Mouse (Mus musculus) hindbrain, embryonic 14.5 days (tissue): ENCODE measurements around the gene Cotl1. TPM values are rescaled to one million over a fixed set of nuclear protein-coding genes. Genes with fewer than 3 reads are reported as not detected.
A peak's percentile ranks its signal among the peaks of the same experiment; 100 is the strongest.

Experiments
- ATAC-seq: fragments of 200-750 bp; cut with Nextera tagmentation; 2 replicates; pipeline ENCODE4 v1.8.0; 2017; ENCODE audit warnings: moderate number of reproducible peaks, mild to moderate bottlenecking, moderate TSS enrichment, moderate library complexity; ENCODE audit not compliant: low FRiP score
- DNase-seq: peaks from one replicate; pipeline ENCODE4 v3.0.0-alpha.2; 2015; ENCODE audit warnings: low spot score
- H3K27ac ChIP-seq: fragments of 300-500 bp; sonication (generic); 2 replicates; pipeline ENCODE4 v1.5.1; 2014; ENCODE audit warnings: mild to moderate bottlenecking, moderate library complexity
- H3K27me3 ChIP-seq: fragments of 300-500 bp; sonication (generic); 2 replicates; pipeline ENCODE4 v1.6.1; 2014; ENCODE audit warnings: mild to moderate bottlenecking, low read length, mixed read lengths; ENCODE audit not compliant: control insufficient read depth, insufficient read depth
- H3K36me3 ChIP-seq: fragments of 300-500 bp; sonication (generic); replicated peaks from 2 replicates; pipeline ENCODE4 v1.6.1; 2014; ENCODE audit not compliant: control insufficient read depth, insufficient read depth
- H3K4me1 ChIP-seq: fragments of 300-500 bp; sonication (generic); replicated peaks from 2 replicates; pipeline ENCODE4 v1.6.1; 2014; ENCODE audit warnings: antibody characterized with exemption, low read length, mixed read lengths; ENCODE audit not compliant: control insufficient read depth, insufficient read depth
- H3K4me2 ChIP-seq: fragments of 300-500 bp; sonication (generic); replicated peaks from 2 replicates; pipeline ENCODE4 v1.6.1; 2014; ENCODE audit warnings: mild to moderate bottlenecking, moderate library complexity
- H3K4me3 ChIP-seq: fragments of 300-500 bp; sonication (generic); replicated peaks from 2 replicates; pipeline ENCODE4 v1.5.1; 2014; ENCODE audit warnings: mild to moderate bottlenecking, low read length
- H3K9ac ChIP-seq: fragments of 300-500 bp; sonication (generic); 2 replicates; pipeline ENCODE4 v1.6.1; 2014
- H3K9me3 ChIP-seq: fragments of 300-500 bp; sonication (generic); 2 replicates; pipeline ENCODE4 v1.6.1; 2016; ENCODE audit warnings: low read length; ENCODE audit not compliant: control insufficient read depth
- WGBS: fragments of 180-500 bp; shearing (Covaris S2); extraction: QIAGEN DNeasy Blood & Tissue Kit; methylation state at CpG from one replicate; pipeline ENCODE4 v1.1.7; 2014; 5-methylcytosine and 5-hydroxymethylcytosine counted together
- polyA plus RNA-seq: library from polyadenylated mRNA; unstranded; fragments of >200 nt; fragmentation: Nextera tagmentation; extraction: Ambion mirVana; gene quantifications from 2 replicates; pipeline ENCODE4 v1.2.1, GENCODE M21; 2014

Gene Cotl1
- polyA plus RNA-seq, 1 experiment from 2014 or later = 238 TPM

DNA sequence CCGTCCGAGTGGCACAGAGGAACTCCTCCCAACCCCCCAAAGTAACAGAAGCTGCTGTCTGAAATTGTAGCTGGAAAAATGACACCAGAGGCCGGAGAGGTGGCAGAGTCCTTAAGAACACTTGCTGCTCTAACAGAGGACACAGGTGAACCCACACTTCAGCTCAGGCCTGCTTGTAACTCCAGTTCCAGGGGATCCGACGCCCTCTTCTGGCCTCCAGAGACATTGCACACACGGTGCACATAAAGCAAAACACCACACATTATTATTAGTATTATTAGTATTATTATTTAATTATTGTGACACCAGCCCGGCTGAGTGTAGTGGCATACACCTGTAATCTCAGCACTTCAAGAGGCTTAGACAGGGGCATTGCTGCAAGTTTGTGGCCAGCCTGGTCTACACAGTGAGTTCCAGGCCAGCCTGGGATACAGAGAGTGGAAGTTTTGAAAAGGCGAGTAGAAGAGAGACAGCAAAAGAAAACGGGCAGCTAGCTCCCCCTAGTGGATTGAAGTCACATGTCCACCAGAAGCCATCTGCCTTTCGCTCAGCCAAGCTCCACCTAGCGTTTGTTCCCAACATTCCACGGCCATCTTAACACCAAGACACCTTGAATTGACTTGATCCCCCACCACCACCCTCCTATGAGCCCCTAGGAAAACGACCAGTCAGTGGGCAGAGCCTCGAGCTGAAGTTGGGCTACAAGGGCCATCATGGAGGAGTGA lies 61.2 kb downstream of the Cotl1 start:
- H3K4me3 ChIP-seq = peak overlapping the region; percentile 54; the same call in 1 of the 2 replicates
- peak overlapping the region; percentile 45; the same call in 1 of the 2 replicates for H3K9ac ChIP-seq
- H3K4me2 ChIP-seq = peak overlapping the region; percentile 70
- H3K27me3 ChIP-seq = no peaks in the 10 kb centered on the region
- no peaks in the 10 kb centered on the region for H3K36me3 ChIP-seq
- peaks cover 17% of the 10 kb centered on the region for H3K4me1 ChIP-seq
- whole genome bisulfite sequencing = 26% methylated on average over 14 of the region's 14 CpGs
- ATAC-seq (no peak; the same call in 1 of the 2 replicates), DNase-seq (peak; percentile 91)
- H3K27ac ChIP-seq = peak overlapping the region; percentile 72; the same call in 1 of the 2 replicates
- no peaks in the 10 kb centered on the region for H3K9me3 ChIP-seq

DNA sequence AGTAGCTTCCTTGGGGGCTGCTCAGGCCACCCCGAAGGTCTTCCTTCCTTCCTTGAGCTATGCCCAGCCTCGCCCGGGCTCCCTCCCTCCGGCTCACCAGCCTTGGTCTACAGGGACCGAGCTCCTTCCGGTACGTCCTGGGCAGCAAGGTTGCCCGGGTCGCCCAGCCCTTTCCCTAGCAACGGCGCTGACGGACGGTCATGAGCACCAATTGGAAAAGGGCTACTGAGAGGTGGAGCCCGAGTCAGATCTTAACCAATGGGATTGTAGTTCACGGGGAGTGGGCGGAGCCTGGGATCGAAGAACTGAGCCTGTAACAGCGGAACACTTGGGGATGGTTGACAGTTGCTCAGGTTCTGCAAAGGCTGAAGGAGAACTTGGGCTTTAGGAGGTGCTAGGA lies 62.1 kb downstream of the Cotl1 start, which contains the start of gene Tldc1:
Gene Tldc1 (minus strand): TSS at position 154 of the 400 bp plus-strand sequence.
- Histone ChIP-seq H3K9ac (peak within 1 kb of the TSS; percentile 76), H3K4me1 (peaks cover 17% of the 10 kb centered on the region), H3K27ac (peak within 1 kb of the TSS; percentile 83), H3K27me3 (no peaks in the 10 kb centered on the region), H3K4me3 (peak within 1 kb of the TSS; percentile 54), H3K4me2 (peak within 1 kb of the TSS; percentile 70), H3K9me3 (no peaks in the 10 kb centered on the region), H3K36me3 (no peaks in the 10 kb centered on the region)
- ATAC-seq (peak; percentile 96), DNase-seq (peak; percentile 99)
- under 1% methylated on average over 18 of the region's 18 CpGs for WGBS

DNA sequence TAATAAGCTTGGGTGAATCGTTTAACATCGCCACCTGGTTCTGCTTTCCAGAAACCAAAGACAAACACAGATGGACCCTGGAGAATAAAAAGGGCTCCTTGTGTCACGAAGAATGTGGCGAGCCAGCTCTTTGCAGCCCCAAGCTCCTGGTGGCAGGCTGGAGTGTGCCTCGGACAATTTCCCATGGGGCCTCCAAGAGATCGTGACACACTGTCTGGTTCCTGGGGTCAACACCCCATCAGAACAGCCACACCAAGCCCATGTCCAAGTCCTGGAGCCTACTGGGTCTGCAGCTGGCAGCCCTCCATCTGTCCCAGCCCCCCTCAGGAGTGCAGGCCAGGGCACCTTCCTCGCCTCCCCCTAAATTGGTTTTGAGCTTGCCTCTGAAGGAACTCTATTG lies 62.6 kb downstream of the Cotl1 start:
- H3K4me3 ChIP-seq = peak overlapping the region; percentile 54
- peak overlapping the region; percentile 76 for H3K9ac ChIP-seq
- H3K36me3 ChIP-seq = no peaks in the 10 kb centered on the region
- peaks cover 17% of the 10 kb centered on the region for H3K4me1 ChIP-seq
- H3K9me3 ChIP-seq = no peaks in the 10 kb centered on the region
- WGBS = 11% methylated on average over 7 of the region's 7 CpGs
- DNase-seq (no peak), ATAC-seq (no peak; the same call in 1 of the 2 replicates)
- H3K27ac ChIP-seq = peak overlapping the region; percentile 83
- H3K27me3 ChIP-seq = no peaks in the 10 kb centered on the region
- H3K4me2 ChIP-seq = peak overlapping the region; percentile 70

DNA sequence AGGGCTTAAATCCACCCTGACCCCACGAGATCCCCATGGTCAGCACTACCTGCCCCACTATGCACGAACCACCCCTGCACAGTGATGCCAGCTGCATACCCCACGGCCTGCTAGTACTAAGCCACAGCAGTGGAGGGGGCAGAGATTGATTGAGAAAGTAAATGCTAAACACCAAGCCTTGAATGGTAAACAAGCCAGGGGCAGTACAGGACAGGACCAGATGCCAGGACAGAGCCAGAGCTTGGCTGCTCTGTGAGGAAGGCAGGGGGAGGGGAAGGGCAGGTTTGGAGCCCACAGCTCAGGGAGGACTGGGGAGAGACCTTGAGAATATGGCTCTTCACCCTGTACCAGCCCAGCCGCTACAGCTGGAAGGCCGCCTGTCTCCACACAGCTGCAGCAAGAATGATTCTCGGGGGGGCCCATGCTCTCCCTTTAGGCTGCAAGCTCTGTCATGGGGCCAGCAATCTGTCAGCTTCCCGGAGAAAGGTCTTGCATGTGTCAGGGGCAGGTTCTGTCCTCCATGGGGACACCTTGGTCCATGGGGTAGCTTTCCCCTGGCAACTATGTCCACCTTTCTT lies 63.6 kb downstream of the Cotl1 start:
- Histone ChIP-seq H3K4me3 (no peak overlapping the region), H3K27me3 (no peaks in the 10 kb centered on the region), H3K4me2 (no peak overlapping the region), H3K36me3 (peaks cover 8% of the 10 kb centered on the region), H3K9me3 (no peaks in the 10 kb centered on the region), H3K9ac (no peak overlapping the region), H3K4me1 (peaks cover 17% of the 10 kb centered on the region), H3K27ac (no peak overlapping the region)
- no peak for ATAC-seq
- 83% methylated on average over 7 of the region's 7 CpGs for WGBS
- DNase-seq = no peak

DNA sequence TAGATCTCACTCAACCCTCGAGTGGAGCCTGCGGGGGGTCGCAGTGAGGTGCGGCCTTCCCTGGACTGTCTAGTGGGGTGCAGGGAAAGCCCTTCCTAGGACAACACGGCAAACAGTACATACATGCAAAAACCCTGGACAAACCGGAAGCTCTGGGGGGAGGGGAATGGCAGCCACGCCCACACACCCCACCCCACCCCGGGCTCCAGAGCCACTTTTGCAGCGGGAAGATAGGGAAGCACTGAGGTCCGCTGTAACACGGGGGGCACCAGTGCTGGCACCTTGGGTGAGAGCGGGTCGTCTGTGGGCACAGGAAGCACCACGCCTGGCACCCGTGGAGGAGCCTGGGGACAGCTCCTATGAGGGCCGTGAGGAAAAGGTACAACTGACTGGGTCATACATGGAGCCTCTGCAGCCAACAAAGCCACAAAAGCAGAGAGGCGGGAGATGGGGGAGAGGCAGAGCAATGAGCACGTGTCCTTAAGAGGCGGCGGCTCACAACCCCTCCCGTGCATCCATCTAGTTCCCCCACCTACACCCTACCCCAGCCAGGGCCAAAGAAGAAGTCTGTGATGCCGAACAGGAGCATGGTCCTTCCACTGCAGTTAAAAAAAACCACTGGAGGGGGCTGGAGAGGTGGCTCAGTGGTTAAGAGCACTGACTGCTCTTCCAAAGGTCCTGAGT lies 74.4 kb downstream of the Cotl1 start:
- H3K27me3 ChIP-seq = no peaks in the 10 kb centered on the region
- ATAC-seq (no peak), DNase-seq (no peak)
- H3K9ac ChIP-seq = no peak overlapping the region
- H3K27ac ChIP-seq = no peak overlapping the region
- H3K4me1 ChIP-seq = no peaks in the 10 kb centered on the region
- no peak overlapping the region for H3K4me3 ChIP-seq
- peaks cover 51% of the 10 kb centered on the region for H3K36me3 ChIP-seq
- H3K4me2 ChIP-seq = no peak overlapping the region
- 87% methylated on average over 22 of the region's 22 CpGs for WGBS
- H3K9me3 ChIP-seq = no peaks in the 10 kb centered on the region

DNA sequence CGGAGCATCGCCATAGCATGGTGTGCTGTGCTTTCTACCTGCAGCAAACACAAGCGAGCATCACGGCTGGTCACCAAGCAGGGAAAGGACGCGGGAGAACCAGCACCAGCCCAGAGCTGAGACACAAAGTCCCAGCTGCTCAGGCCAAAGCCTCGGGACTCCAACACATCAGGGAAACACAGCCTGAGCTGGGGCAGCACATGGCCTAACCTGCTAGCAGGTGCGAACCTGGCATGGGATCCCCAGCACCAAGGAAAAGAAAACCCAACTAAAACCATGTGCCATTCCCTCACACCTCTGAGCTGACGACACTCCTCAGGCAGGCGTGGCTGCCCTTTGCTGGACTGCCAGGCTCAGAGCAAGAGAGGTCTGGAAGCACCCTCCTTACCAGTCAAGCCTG lies 75.0 kb downstream of the Cotl1 start:
- Histone ChIP-seq H3K4me3 (no peak overlapping the region), H3K36me3 (peaks cover 52% of the 10 kb centered on the region), H3K27ac (no peak overlapping the region), H3K4me1 (no peaks in the 10 kb centered on the region), H3K9ac (no peak overlapping the region), H3K27me3 (no peaks in the 10 kb centered on the region), H3K4me2 (no peak overlapping the region), H3K9me3 (no peaks in the 10 kb centered on the region)
- ATAC-seq (no peak), DNase-seq (no peak)
- WGBS = 89% methylated on average over 10 of the region's 10 CpGs

DNA sequence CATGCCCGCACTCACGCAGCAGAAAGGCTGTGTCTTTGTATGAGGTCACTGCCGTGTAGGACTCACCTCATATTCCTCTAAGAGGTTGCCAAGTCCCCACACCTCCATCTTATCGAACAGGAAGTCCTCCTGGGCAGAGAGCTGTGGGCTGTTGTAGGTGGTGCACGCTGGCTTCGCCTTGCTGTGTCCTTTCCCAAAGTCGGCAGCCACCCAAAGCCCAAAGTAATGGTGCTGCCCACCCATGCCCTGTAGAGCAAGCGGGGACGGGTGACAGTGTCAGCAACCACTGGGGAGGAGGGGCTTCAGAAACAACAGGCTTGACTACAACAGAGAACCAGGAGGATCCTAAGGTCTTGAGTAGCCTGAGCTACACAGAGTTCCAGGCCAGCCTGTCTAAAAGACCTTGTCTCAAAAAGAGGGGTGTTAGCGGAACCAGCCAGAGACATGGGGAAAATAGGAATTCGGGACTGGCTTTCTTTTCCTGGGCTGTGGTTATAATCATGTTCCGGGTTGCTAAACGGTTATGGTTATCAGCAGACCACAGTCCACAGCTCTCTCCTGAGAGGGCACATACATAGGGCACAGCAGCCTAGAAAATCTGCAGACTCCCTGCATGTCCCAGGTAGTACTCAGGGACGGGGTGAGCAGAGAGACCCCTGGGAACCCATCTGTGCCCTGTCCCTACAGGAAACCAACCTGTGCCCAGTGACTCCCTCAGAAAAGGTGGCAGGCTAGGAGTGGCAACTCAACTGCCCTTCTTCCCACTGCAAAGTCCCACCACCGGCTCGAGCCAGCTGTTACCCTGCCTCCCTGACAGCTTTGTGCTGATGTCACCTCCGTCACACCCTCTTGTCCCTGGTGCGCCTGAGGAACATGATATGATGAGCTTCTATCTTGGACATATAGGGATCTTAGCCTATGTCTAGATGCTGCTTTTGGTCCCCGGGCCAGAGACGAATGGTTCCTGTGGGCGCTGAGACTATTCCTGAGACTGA lies 77.8 kb downstream of the Cotl1 start:
- Histone ChIP-seq H3K4me1 (no peaks in the 10 kb centered on the region), H3K9ac (no peak overlapping the region), H3K27ac (no peak overlapping the region), H3K9me3 (no peaks in the 10 kb centered on the region), H3K36me3 (peaks cover 47% of the 10 kb centered on the region; the same call in 1 of the 2 replicates), H3K4me2 (no peak overlapping the region), H3K27me3 (no peaks in the 10 kb centered on the region), H3K4me3 (no peak overlapping the region)
- no peak for DNase-seq
- WGBS = 93% methylated on average over 21 of the region's 21 CpGs
- no peak for ATAC-seq

DNA sequence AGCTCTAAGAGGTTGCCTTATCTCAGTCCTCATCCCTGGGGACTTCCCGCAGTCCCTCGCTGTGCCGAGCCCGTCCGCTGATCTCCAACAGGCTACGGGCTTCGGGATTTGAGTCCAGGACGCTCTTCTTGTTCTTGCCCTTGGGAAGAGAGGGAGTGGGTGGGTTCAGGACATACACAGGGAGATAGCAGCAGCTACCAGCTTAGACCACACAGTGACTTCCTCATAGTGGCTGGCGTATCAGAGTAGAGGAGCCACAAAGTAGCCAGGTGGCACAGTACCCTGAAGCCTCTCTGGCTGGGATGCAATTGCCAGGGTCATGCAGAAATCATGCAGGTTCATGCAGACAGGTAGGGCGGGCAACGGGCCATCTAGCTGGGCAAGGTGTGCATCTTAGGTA lies 78.7 kb downstream of the Cotl1 start:
- H3K27ac ChIP-seq = no peak overlapping the region
- no peaks in the 10 kb centered on the region for H3K4me1 ChIP-seq
- no peak overlapping the region for H3K9ac ChIP-seq
- ATAC-seq (no peak), DNase-seq (no peak)
- H3K4me2 ChIP-seq = no peak overlapping the region
- 91% methylated on average over 11 of the region's 11 CpGs for WGBS
- H3K4me3 ChIP-seq = no peak overlapping the region
- no peaks in the 10 kb centered on the region for H3K27me3 ChIP-seq
- H3K36me3 ChIP-seq = peaks cover 39% of the 10 kb centered on the region; the same call in 1 of the 2 replicates
- H3K9me3 ChIP-seq = no peaks in the 10 kb centered on the region
